Mouse (Mus musculus): ENCODE results near the gene Prorsd1. TPM values are rescaled to one million over a fixed set of nuclear protein-coding genes. Genes with fewer than 3 reads are reported as not detected.

The Prorsd1 gene
- polyA plus RNA-seq, 2 experiments: 15.8 to 32.9 TPM

DNA sequence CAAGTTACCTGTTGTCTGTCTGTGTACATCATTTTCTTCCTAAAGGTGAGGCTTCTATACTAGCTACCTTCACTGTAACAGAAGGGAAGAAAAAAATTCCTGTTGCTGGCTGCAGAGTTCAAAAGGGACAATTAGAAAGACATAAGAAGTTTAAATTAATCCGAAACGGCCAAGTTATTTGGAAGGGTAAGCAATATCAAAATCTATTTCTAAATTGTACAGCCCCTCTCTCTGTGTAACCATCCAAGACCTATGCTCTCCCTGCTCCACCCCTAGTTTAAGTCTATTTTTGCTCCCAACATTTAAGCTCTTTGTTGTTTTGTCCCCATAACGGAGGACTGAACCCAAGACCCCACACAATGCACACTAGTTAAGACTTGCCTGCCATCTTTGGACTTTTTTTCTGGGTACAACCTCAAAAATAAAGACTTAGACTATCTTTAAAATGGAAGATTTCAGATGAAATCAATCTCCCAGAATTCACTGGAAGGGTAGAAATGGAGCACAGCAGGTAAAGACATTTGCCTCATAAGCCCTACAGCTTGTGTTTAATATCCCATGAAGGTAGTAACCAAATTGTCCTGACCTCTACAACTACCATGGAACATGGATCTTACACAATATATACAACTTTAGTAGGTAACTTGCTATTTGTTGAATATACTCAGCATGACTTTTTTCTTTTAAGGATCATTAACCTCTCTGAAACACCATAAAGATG is 29.6 kb upstream of the Prorsd1 start:
- H3K4me3 ChIP-seq (replicated peaks; ENCODE audit: low read length): no peak overlapping the region
- no peak overlapping the region for H3K27ac ChIP-seq (replicated peaks; ENCODE audit: low read depth, low read length)
- TF ChIP-seq POLR2A (IDR thresholded peaks at IDR 0.05; ENCODE audit: borderline replicate concordance, extremely low read depth, insufficient read depth, insufficient read length): no peak
- WGBS: 89% methylated on average over 3 of the region's 3 CpGs
- H3K27me3 ChIP-seq (ENCODE audit: control insufficient read depth, insufficient read depth, low read length): no peaks in the 10 kb centered on the region
- peaks cover 10% of the 10 kb centered on the region for H3K4me1 ChIP-seq (ENCODE audit: control insufficient read depth, insufficient read depth, low read length)
- H3K36me3 ChIP-seq (ENCODE audit: control insufficient read depth, insufficient read depth, low read length): peaks cover 54% of the 10 kb centered on the region
- H3K9ac ChIP-seq (ENCODE audit: low read depth, low read length, severe bottlenecking): no peak overlapping the region
- no peaks in the 10 kb centered on the region for H3K9me3 ChIP-seq (ENCODE audit: control insufficient read depth, low read length)
- DNase-seq (ENCODE audit: low spot score) (no peak), ATAC-seq (ENCODE audit: low FRiP score, low read depth) (no peak)
- H3K4me2 ChIP-seq (replicated peaks; ENCODE audit: low read depth, low read length, severe bottlenecking): no peak overlapping the region

- H3K27ac ChIP-seq (replicated peaks; ENCODE audit: low read depth, low read length): no peak overlapping the region
- no peaks in the 10 kb centered on the region for H3K27me3 ChIP-seq (ENCODE audit: control insufficient read depth, insufficient read depth, low read length)
- no peak overlapping the region for H3K4me2 ChIP-seq (replicated peaks; ENCODE audit: low read depth, low read length, severe bottlenecking)
- DNase-seq (ENCODE audit: low spot score): no peak
- H3K9ac ChIP-seq (ENCODE audit: low read depth, low read length, severe bottlenecking): no peak overlapping the region
- no peak for TF ChIP-seq POLR2A (IDR thresholded peaks at IDR 0.05; ENCODE audit: borderline replicate concordance, extremely low read depth, insufficient read depth, insufficient read length)
- H3K36me3 ChIP-seq (ENCODE audit: control insufficient read depth, insufficient read depth, low read length): peaks cover 59% of the 10 kb centered on the region
- H3K4me3 ChIP-seq (replicated peaks; ENCODE audit: low read length): no peak overlapping the region
- H3K4me1 ChIP-seq (ENCODE audit: control insufficient read depth, insufficient read depth, low read length): no peaks in the 10 kb centered on the region
- no peak for ATAC-seq (ENCODE audit: low FRiP score, low read depth)
- 97% methylated on average over 1 of the region's 1 CpGs for WGBS
- H3K9me3 ChIP-seq (ENCODE audit: control insufficient read depth, low read length): no peaks in the 10 kb centered on the region
Measured at GRCm38 (mm10) chr11:29538201-29538600, 23.4 kb upstream of the Prorsd1 start.

- Histone ChIP-seq H3K27ac (replicated peaks; ENCODE audit: low read depth, low read length) (peak within 1 kb of the TSS; percentile 86), H3K9me3 (ENCODE audit: control insufficient read depth, low read length) (no peaks in the 10 kb centered on the region), H3K9ac (ENCODE audit: low read depth, low read length, severe bottlenecking) (peak within 1 kb of the TSS; percentile 79), H3K4me2 (replicated peaks; ENCODE audit: low read depth, low read length, severe bottlenecking) (peak within 1 kb of the TSS; percentile 68), H3K27me3 (ENCODE audit: control insufficient read depth, insufficient read depth, low read length) (no peaks in the 10 kb centered on the region), H3K36me3 (ENCODE audit: control insufficient read depth, insufficient read depth, low read length) (peaks cover 5% of the 10 kb centered on the region), H3K4me3 (replicated peaks; ENCODE audit: low read length) (peak within 1 kb of the TSS; percentile 65), H3K4me1 (ENCODE audit: control insufficient read depth, insufficient read depth, low read length) (peaks cover 4% of the 10 kb centered on the region; the same call in 1 of the 2 replicates)
- 3% methylated on average over 42 of the region's 47 CpGs for WGBS
- ATAC-seq (ENCODE audit: low FRiP score, low read depth) (peak; percentile 92), DNase-seq (ENCODE audit: low spot score) (peak; percentile 86)
- peak; percentile 76; the same call in 1 of the 2 replicates for TF ChIP-seq POLR2A (IDR thresholded peaks at IDR 0.05; ENCODE audit: borderline replicate concordance, extremely low read depth, insufficient read depth, insufficient read length)
Measured at GRCm38 (mm10) chr11:29525988-29526794, 11.4 kb upstream of the Prorsd1 start, which contains the start of gene Mtif2. TSS of gene Mtif2 (plus strand) at chr11:29526408.

DNA sequence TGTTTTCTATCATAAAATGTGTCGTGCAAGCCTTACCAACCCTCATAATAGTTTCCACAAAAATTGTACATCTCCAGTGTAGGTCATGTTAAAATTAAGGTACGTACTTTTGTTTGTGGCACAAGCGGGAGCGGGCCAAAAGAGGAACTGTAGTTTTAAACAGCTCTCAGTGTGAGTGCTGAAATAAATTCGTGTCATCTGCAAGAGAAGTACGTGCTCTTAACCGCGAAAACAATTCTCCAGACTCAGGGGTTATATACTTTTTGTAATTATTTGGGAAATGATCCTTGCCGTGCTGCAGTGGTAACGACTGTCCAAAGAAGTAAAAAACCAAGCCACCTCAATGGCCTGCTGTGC is 530 bp downstream of the Prorsd1 start:
- peak overlapping the region; percentile 72 for H3K27ac ChIP-seq (replicated peaks; ENCODE audit: low read depth, low read length)
- peak; percentile 2; the same call in 1 of the 2 replicates for ATAC-seq (ENCODE audit: low FRiP score, low read depth)
- DNase-seq (ENCODE audit: low spot score): no peak

GRCm38 (mm10) chr11:29512818-29513535 is 1.9 kb downstream of the Prorsd1 start:
- WGBS: 92% methylated on average over 4 of the region's 4 CpGs
- H3K4me3 ChIP-seq (replicated peaks; ENCODE audit: low read length): no peak overlapping the region

More for the DNA sequence above, 530 bp downstream of the Prorsd1 start:
- H3K9ac ChIP-seq (ENCODE audit: low read depth, low read length, severe bottlenecking): peak overlapping the region; percentile 62
- 18% methylated on average over 10 of the region's 10 CpGs for WGBS
- H3K36me3 ChIP-seq (ENCODE audit: control insufficient read depth, insufficient read depth, low read length): peaks cover 18% of the 10 kb centered on the region
- no peak for TF ChIP-seq POLR2A (IDR thresholded peaks at IDR 0.05; ENCODE audit: borderline replicate concordance, extremely low read depth, insufficient read depth, insufficient read length)
- no peaks in the 10 kb centered on the region for H3K27me3 ChIP-seq (ENCODE audit: control insufficient read depth, insufficient read depth, low read length)
- H3K9me3 ChIP-seq (ENCODE audit: control insufficient read depth, low read length): no peaks in the 10 kb centered on the region
- H3K4me2 ChIP-seq (replicated peaks; ENCODE audit: low read depth, low read length, severe bottlenecking): peak overlapping the region; percentile 50
- peak overlapping the region; percentile 48 for H3K4me3 ChIP-seq (replicated peaks; ENCODE audit: low read length)
- H3K4me1 ChIP-seq (ENCODE audit: control insufficient read depth, insufficient read depth, low read length): peaks cover 4% of the 10 kb centered on the region; the same call in 1 of the 2 replicates

More at GRCm38 (mm10) chr11:29512818-29513535, 1.9 kb downstream of the Prorsd1 start:
- H3K4me1 ChIP-seq (ENCODE audit: control insufficient read depth, insufficient read depth, low read length): peaks cover 4% of the 10 kb centered on the region; the same call in 1 of the 2 replicates
- TF ChIP-seq POLR2A (IDR thresholded peaks at IDR 0.05; ENCODE audit: borderline replicate concordance, extremely low read depth, insufficient read depth, insufficient read length): no peak
- DNase-seq (ENCODE audit: low spot score) (no peak), ATAC-seq (ENCODE audit: low FRiP score, low read depth) (no peak)
- H3K9me3 ChIP-seq (ENCODE audit: control insufficient read depth, low read length): no peaks in the 10 kb centered on the region
- no peaks in the 10 kb centered on the region for H3K27me3 ChIP-seq (ENCODE audit: control insufficient read depth, insufficient read depth, low read length)
- peaks cover 18% of the 10 kb centered on the region for H3K36me3 ChIP-seq (ENCODE audit: control insufficient read depth, insufficient read depth, low read length)
- H3K9ac ChIP-seq (ENCODE audit: low read depth, low read length, severe bottlenecking): no peak overlapping the region
- H3K4me2 ChIP-seq (replicated peaks; ENCODE audit: low read depth, low read length, severe bottlenecking): no peak overlapping the region
- H3K27ac ChIP-seq (replicated peaks; ENCODE audit: low read depth, low read length): no peak overlapping the region
